ENCODE assay signal across 9 mouse cellular contexts in genomic region chr13:54309354-54309753, GRCm38 (mm10).
A peak's percentile ranks its signal among the peaks of the same experiment; 100 is the strongest.
DNase-seq lines count a peak whose midpoint lies in the region; ATAC-seq and TF ChIP-seq lines count a peak whose summit lies in the region.
"Had no signal": no experiment of that assay in that cellular context is flagged by ENCODE, and none has a peak within 500 bp of the region (broad histone marks: within the 10 kb centered on the region; RNA-seq: fewer than 3 reads in every experiment).

No protein-coding gene starts in this region.

- peak overlapping the region; percentile 36; the same call in 1 of the 2 replicates for H3K27ac ChIP-seq in intestine, embryonic 15.5 days
- no peak overlapping the region for H3K27ac ChIP-seq in intestine, postnatal 0 days (ENCODE audit: low read depth, low read length)
- 0 out of 2 replicates have a peak overlapping the region, but pooled peaks have one; percentile 39 for H3K27ac ChIP-seq in hindbrain, embryonic 11.5 days (ENCODE audit: low read depth, low read length)
- H3K27ac ChIP-seq in midbrain, embryonic 11.5 days (ENCODE audit: low read depth, low read length): no peak overlapping the region
- H3K27ac ChIP-seq in gastrocnemius, adult 2 months: no peak overlapping the region

- H3K4me2 ChIP-seq in intestine, embryonic 15.5 days (replicated peaks): no peak overlapping the region
- H3K4me2 ChIP-seq in intestine, postnatal 0 days (replicated peaks; ENCODE audit: low read depth): no peak overlapping the region
- H3K4me2 ChIP-seq in hindbrain, embryonic 11.5 days (replicated peaks; ENCODE audit: low read depth, low read length): no peak overlapping the region
- no peak overlapping the region for H3K4me2 ChIP-seq in midbrain, embryonic 11.5 days

- peaks cover 13% of the 10 kb centered on the region; the same call in 1 of the 2 replicates for H3K4me1 ChIP-seq in intestine, embryonic 15.5 days (replicated peaks)
- no peaks in the 10 kb centered on the region for H3K4me1 ChIP-seq in intestine, postnatal 0 days (replicated peaks; ENCODE audit: control insufficient read depth, insufficient read depth, low read length)
- 0 out of 2 replicates have a peak, but pooled peaks cover 2% of the 10 kb centered on the region for H3K4me1 ChIP-seq in hindbrain, embryonic 11.5 days (replicated peaks; ENCODE audit: control insufficient read depth, insufficient read depth, low read length)
- peaks cover 10% of the 10 kb centered on the region; the same call in 1 of the 2 replicates for H3K4me1 ChIP-seq in midbrain, embryonic 11.5 days (ENCODE audit: control insufficient read depth, insufficient read depth, low read length)

- H3K4me3 ChIP-seq in intestine, embryonic 15.5 days (replicated peaks): no peak overlapping the region
- no peak overlapping the region for H3K4me3 ChIP-seq in intestine, postnatal 0 days (ENCODE audit: low read depth, low read length)
- no peak overlapping the region for H3K4me3 ChIP-seq in hindbrain, embryonic 11.5 days (ENCODE audit: low read depth, low read length)
- H3K4me3 ChIP-seq in midbrain, embryonic 11.5 days (ENCODE audit: low read depth, low read length): no peak overlapping the region
- H3K4me3 ChIP-seq in gastrocnemius, adult 2 months: no peak overlapping the region

- H3K9ac ChIP-seq in intestine, embryonic 15.5 days: no peak overlapping the region
- no peak overlapping the region for H3K9ac ChIP-seq in intestine, postnatal 0 days (ENCODE audit: low read depth, low read length)
- no peak overlapping the region for H3K9ac ChIP-seq in hindbrain, embryonic 11.5 days (ENCODE audit: low read depth, low read length)
- no peak overlapping the region for H3K9ac ChIP-seq in midbrain, embryonic 11.5 days (ENCODE audit: low read length)

- intact Hi-C loops in gastrocnemius, postnatal 14 days (cut with DNase I; ENCODE audit: low total_unique reads): no loop called here
- intact Hi-C loops in gastrocnemius, adult 2 months (cut with DNase I): no loop called here

- WGBS in intestine, embryonic 15.5 days: 39% methylated on average over 5 of the region's 5 CpGs
- 38% methylated on average over 5 of the region's 5 CpGs for WGBS in intestine, postnatal 0 days
- 40% methylated on average over 5 of the region's 5 CpGs for WGBS in hindbrain, embryonic 11.5 days
- WGBS in midbrain, embryonic 11.5 days: 51% methylated on average over 5 of the region's 5 CpGs

- H3K36me3 ChIP-seq in intestine, embryonic 15.5 days: no peaks in the 10 kb centered on the region
- H3K36me3 ChIP-seq in intestine, postnatal 0 days (ENCODE audit: control insufficient read depth, insufficient read depth): no peaks in the 10 kb centered on the region
- no peaks in the 10 kb centered on the region for H3K36me3 ChIP-seq in hindbrain, embryonic 11.5 days (ENCODE audit: control insufficient read depth, insufficient read depth, low read length)
- no peaks in the 10 kb centered on the region for H3K36me3 ChIP-seq in midbrain, embryonic 11.5 days (ENCODE audit: control insufficient read depth, insufficient read depth, low read length)
- H3K36me3 ChIP-seq: G1E had no signal

- TF ChIP-seq CTCF in intestine, postnatal 0 days (IDR thresholded peaks at IDR 0.05; ENCODE audit: low read depth): no peak
- no peak for TF ChIP-seq CTCF in gastrocnemius, adult 2 months (IDR thresholded peaks at IDR 0.05)

- peak; percentile 95 for DNase-seq in cerebellum, adult 11-12 months
- no peak for DNase-seq in hindbrain, embryonic 11.5 days (ENCODE audit: low spot score)
- no peak for DNase-seq in midbrain, embryonic 11.5 days (ENCODE audit: low spot score, missing footprints)
- no peak for DNase-seq in gastrocnemius, postnatal 14 days
- no peak for DNase-seq in gastrocnemius, postnatal 25 days
- DNase-seq in gastrocnemius, adult 2 months: no peak

- H3K27me3 ChIP-seq in intestine, embryonic 15.5 days (replicated peaks): no peaks in the 10 kb centered on the region
- H3K27me3 ChIP-seq in intestine, postnatal 0 days (replicated peaks; ENCODE audit: control insufficient read depth, insufficient read depth, low read length): no peaks in the 10 kb centered on the region
- H3K27me3 ChIP-seq in hindbrain, embryonic 11.5 days (ENCODE audit: control insufficient read depth, insufficient read depth, low read length): no peaks in the 10 kb centered on the region
- no peaks in the 10 kb centered on the region for H3K27me3 ChIP-seq in midbrain, embryonic 11.5 days (ENCODE audit: control insufficient read depth, insufficient read depth, low read length)

- no peaks in the 10 kb centered on the region for H3K9me3 ChIP-seq in intestine, embryonic 15.5 days
- H3K9me3 ChIP-seq in intestine, postnatal 0 days (ENCODE audit: control insufficient read depth): no peaks in the 10 kb centered on the region
- H3K9me3 ChIP-seq in hindbrain, embryonic 11.5 days (ENCODE audit: control insufficient read depth, low read length): no peaks in the 10 kb centered on the region
- H3K9me3 ChIP-seq in midbrain, embryonic 11.5 days (ENCODE audit: control insufficient read depth, low read length): no peaks in the 10 kb centered on the region

- ATAC-seq in intestine, embryonic 15.5 days: no peak
- ATAC-seq in intestine, postnatal 0 days: no peak
- ATAC-seq in hindbrain, embryonic 11.5 days (ENCODE audit: low FRiP score): no peak
- ATAC-seq in midbrain, embryonic 11.5 days (ENCODE audit: low FRiP score): peak; percentile 64; the same call in 1 of the 2 replicates

Comparison
In these comparisons a context has a peak if more than half of its experiments do, and no peak if none do; other contexts are left out.
1. H3K27ac ChIP-seq: peak in intestine, embryonic 15.5 days (single experiment) and hindbrain, embryonic 11.5 days (single experiment); none in intestine, postnatal 0 days (single experiment), midbrain, embryonic 11.5 days (single experiment) and gastrocnemius, adult 2 months (single experiment).